Mouse (Mus musculus) MEL-GATA-1-ER (cell line): ENCODE data around the gene Krt39.

Experiments used
- DNase-seq: peaks from one replicate; pipeline ENCODE4 v3.0.0-alpha.2; 2012; ENCODE audit warnings: low read depth; ENCODE audit errors: extremely low read depth

The Krt39 gene

DNA sequence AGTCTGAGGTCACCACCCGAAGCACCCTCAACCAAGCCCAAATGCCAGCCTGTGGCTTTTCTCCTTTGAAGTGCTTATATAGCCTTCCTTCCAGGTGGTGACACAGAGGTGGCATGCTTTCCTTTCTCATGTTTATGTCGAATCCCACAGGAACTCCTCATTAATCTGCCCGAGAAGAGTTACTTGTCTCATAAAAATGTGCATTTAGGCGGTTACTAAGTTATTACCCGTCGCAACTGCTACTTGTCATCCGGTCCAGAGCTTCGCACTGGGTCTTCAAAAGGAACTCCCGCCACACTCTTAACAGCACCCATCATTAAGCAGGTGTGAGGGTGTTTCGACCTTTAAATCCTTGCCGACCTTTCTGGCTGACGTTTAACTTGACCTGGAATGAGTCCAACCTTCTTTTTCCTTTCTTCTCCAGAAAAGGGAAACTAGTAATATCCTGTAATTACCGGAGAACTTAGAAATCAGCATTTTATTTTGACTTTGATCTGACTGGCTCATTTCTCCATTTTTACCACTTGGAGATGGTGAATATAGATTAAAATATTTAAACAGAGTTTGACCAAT lies at the start of gene Krt39:
Gene Krt39 (minus strand): TSS at position 51 of the 573 bp plus-strand sequence.
- DNase-seq, result no peak

DNA sequence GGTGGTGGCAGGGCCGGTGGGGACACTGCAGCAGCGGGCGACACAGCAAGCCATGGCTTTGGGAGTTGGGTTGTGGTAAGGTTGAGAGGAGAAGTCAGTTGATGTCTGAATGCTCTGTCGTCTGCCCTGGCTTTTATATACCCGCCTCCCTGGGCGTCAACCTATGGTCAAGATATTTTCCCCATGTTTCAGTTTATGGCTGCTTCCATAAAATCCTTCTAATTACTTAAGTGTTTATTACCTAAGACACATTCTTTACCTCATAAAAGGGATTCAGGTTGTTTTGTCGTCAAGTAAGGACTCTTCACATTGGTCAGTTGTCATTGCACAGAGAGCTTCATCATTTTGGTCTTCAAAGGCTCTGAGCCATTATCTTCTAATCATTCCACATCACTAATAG lies 45.4 kb upstream of the Krt39 start, which contains the start of gene Krtap3-1:
Gene Krtap3-1 (minus strand): TSS at position 101 of the 400 bp plus-strand sequence.
- DNase-seq, result no peak

DNA sequence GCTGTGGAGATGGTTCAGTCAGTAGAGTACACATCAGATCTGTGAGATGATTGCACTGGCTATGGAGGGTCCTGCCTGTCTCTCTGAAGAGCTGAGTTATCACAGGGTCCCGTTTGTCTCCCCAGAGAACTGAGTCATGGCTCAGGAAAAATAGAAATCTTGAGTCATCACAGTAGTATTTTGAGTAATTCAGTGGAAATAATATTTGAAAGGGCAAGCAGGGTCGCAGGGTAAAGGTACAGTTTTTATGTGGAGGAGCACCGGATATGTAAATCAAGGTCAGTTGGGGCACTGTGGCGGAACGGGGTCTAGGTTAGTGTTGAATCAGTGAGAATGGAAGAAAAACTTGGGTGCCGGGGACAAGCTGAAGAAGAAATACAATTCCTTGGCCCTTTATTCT lies 41.4 kb upstream of the Krt39 start:
- no peak for DNase-seq

DNA sequence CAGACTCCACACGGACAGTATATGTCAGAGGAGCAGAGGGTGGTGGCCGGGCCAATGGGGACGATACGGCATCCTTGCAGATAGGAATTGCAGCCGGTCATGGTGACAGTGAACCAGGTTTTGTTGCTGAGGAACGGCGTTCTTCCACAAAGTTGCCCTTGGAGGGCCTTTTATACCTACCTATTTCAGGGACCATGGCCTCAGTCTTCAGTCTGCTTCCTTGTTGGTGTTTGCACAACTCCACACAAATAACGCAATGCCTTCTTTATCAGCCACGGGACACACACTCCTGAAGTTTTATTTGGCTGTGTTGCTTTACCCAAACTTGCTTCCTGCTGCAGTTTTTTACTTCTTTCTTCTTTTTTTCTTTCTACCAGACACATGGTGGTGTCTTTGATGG lies 38.2 kb upstream of the Krt39 start, which contains the start of gene Gm11939:
Gene Gm11939 (minus strand): TSS at position 101 of the 400 bp plus-strand sequence.
- DNase-seq, result no peak

DNA sequence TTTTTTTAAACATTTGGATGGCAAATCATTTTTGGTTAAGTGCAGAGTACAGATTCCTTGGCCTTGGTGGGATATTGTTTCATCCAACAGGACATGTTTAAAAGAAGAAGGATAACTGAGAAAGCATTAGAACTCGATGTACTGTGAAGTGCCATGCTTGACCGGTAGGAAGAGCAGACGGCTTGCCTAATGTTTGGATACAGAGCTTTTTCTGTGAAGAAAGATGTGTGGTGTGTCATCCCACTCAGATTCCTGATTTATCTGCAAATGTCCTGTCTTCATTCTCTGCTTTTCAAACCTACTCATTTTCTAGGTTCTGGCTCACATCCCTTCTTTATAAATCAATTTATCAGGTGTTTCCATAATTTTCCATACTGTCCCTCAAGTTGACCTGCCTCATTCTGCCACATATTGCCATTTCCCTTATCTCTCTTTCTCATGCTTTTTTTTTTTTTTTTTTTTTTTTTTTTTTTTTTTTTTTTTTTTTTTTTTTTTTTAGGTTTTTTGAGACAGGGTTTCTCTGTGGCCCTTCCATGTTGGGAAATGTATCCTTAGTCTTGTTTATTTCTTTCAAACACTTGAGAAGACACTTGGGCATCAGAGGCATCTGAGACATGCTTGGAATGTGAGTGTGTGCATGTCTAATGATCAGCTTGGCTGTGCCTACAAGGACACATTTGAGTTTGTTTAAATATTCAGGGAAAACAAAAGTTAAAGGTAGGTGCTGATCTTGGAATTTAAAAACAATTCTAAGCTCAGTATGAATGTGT lies 37.0 kb upstream of the Krt39 start:
- no peak for DNase-seq

DNA sequence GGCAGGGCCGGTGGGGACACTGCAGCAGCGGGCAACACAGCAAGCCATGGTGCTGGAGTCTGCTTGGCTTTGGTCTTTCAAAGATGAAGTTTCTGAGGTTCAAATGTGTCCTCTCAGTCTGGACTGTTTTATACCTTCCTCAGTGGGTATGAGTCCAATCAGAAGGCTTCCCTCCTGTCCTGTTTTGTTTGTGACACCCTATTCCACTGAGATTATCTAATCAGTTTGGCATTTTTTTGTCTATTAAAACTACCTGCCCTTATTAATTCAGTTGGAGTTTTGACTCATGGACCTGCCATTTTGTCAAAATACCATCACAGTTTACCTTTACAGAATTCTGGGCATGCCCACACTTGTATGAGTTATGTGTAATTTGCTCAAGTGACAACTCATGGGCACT lies 35.6 kb upstream of the Krt39 start, which contains the start of gene Krtap3-2:
Gene Krtap3-2 (minus strand): TSS at position 101 of the 400 bp plus-strand sequence.
- no peak for DNase-seq

DNA sequence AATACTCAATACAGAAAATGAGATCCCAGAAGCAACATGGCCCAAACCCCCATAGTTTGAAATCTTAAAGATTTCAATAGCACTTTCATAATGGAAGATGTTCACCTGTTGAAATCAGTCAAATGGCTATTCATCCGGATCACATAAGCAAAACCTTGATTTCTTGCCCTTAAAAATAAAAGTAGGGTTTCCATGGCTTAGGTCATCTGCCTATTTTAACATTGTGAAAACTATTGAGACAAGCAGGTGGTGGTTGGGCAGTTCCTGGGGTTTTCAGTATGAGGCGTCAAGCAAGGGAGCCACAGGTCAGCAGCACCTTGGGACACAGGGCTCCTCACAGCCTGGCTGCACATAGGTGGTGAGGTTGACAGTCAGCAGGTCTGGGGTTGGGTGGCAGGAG lies 35.1 kb upstream of the Krt39 start:
- no peak for DNase-seq

DNA sequence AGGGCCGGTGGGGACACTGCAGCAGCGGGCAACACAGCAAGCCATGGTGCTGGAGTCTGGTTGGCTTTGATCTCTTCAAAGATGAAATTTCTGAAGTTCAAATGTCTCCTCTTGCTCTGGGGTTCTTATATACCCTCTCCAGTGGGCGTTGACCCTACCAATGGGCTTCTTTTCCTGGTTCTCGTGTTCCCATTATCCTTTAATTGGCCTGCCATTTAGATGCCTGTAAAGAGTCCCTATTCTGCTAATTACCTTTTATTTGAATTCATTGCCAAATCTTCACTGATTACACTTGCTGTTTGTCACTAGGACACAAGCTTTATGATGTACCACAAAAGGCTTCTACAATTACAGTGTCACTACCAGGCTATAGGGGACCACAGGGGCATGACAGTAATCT lies 29.6 kb upstream of the Krt39 start, which contains the start of gene Krtap3-3:
Gene Krtap3-3 (minus strand): TSS at position 101 of the 400 bp plus-strand sequence.
- no peak for DNase-seq

DNA sequence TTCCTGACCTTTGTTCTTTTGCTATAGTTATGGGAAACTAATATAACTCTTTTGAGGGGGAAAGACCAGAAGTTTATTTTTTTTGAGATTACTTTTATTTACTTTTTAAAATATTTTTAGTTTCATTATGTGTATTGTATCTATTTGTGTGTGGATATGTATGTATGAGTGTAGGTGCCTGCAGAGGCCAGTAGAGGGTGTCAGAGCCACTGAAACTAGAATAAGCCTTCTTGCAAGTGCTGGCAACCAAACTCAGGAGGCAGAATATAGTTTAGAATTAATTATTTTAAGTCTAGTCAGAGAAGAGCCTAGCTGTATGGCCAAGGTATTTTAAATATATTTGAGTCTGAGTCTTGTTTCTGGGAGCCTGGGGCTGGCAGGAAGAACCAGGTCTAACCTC lies 26.8 kb upstream of the Krt39 start:
- no peak for DNase-seq

DNA sequence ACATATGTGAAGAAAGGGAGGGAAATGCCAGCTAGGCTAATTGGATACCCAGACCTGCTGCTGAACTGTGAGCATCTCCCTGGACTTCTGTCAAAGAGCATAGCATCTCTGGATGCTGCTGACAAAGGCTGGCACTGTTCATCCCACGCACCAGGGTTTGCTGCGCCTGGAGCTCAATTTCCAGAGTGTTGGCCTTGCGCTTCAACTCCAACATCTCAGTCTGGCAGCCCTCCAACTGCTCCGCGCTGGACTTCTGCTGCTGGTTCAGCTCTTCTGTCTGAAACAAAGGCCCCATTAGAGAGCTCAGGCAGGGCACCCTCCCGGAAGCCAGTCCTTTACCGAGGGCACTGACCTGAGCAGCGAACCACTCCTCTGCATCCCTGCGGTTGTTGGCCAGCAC lies 18.6 kb upstream of the Krt39 start:
- DNase-seq, result no peak

DNA sequence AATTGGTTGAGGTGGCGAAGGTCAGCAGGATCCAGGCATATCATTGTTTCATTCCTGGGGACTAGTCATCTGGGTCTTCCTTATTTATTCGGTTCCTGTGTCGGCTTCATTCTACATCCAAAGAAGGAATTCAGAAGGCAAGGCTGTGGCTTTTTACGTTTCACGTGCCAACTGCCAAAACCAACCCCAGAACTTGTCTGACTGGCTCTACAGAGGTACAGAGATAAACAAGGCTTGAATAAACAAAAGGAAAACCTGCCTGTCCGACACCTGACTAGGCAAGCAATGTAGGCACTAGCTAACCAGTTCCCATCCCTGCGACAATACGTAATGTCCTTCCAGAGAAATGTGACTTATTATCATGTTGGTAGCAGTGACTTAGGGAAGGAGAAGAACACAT lies 7.0 kb downstream of the Krt39 start:
- no peak for DNase-seq

DNA sequence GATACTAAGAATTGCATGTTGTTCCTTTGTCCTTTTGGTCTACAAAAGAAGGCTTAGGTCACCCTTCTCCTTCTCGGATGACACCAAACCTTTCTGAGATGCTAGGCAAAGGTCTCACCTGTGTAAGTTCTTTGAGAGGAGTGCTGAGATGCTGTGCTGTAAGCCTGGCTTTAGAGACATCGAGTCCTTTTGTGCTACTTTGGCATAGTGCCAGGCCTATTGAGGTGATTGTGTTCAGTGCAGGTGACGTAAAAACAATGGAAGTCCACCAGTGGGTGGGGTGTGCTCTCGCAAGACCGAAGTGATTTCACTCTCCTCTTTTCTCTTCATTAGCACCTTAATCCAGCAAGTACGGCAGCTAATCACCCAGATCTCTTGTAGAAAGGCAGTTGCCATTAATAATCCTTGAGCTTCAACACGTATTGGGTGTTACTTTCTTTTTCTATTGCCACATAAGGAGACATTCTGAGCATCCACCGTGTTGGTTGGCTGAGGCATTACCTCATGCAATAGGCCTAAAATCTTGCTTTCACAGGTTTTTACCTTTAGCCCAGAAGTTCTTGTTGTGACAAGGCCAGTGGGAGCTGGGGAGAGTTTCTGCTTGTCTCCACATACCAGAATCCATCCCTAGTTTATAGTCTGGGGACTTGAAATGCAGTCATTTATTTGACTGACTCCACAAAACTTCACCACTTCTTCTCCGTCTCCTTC lies 20.9 kb downstream of the Krt39 start:
- DNase-seq, result no peak

DNA sequence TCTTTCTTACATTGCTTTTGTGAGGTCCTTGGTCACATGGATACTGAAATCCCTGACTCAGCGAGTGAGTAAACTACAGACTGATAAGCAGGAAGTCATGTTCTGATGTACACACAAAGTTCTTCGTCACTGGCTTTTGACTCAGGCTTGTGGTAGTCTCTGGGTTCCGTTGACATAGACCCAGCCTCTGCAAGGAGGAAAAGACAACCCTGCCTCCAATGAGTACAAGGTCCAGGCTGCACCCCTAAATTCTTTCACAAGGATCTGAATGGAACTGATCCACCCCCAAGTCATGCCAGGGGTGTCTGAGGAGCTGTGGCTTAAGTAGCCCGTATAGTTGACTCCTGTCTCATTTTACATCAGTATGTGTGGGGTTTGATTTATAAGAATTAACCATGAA lies 24.7 kb downstream of the Krt39 start:
- no peak for DNase-seq

DNA sequence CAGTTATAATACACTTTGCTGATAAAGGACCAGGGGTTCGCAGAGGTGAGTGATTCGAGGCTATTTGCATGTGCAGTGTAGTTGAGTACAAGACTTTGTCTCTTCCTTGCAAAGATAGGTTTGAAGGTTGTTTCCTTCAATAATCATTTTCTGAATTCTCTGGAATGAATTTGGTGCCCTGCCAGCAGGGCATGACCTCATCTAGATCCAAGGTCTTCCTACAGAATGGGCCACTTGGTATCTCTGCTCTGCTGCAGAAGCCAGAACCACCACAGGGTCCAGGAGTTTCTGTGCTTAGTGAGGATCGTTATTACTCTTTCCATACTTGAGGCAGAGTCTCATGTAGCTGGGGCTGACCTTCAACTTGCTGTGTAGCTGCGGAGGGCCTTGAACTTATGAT lies 26.4 kb downstream of the Krt39 start:
- no peak for DNase-seq

DNA sequence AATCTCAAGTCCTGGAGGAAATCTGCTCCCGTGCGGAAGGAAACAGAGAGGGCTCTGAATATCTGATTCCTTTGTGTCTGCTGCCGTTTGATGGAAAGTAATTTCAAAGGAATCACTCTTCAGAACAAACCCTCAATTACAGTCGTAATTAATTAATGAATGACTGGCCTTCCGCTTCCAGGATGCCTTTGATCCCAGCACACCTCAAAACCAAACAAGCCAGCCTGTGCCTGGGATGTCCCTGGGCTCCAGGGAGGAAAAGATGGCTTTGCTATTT lies 27.6 kb downstream of the Krt39 start:
- DNase-seq, result no peak

DNA sequence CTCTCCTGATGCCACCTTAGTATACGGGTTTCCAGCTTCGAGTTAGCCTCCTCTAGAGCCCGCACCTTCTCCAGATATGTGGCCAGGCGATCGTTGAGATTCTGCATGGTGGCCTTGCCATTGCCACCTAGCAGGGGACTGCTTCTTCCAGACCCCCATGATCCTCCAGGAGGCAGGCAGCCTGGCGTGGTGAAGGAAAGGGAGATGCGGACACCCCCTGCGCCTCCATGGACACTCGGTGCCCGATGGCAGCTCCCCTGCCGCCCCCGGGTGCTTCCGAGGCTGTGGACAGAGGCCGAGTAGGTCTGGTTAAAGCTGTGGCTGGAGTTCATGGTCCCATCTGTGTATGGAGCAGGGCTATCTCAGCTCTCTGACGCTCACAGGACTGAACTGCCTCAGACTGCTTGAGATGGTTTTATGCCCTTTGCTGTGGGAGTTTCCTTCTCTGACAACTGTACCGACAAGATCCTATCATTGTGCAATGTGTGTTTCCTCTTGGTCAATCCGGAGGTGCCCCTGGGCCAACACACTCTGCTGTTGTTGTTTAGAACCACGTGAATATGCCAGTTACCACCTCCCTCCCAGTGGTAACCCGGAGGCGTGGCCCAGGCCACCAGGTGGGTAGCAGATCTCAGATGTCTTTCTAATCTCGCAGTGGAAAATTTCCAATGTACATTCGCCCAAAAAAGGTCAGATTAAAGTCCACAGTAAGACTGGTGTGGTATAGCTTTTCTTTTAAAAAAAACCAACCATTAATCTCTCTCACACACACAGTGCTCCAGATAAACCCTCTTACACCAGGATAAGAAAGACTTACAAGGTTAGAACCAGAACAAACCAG lies 28.2 kb downstream of the Krt39 start, which contains the start of gene Krt23:
Gene Krt23 (minus strand): TSS at position 405 of the 841 bp plus-strand sequence.
- DNase-seq, result no peak

DNA sequence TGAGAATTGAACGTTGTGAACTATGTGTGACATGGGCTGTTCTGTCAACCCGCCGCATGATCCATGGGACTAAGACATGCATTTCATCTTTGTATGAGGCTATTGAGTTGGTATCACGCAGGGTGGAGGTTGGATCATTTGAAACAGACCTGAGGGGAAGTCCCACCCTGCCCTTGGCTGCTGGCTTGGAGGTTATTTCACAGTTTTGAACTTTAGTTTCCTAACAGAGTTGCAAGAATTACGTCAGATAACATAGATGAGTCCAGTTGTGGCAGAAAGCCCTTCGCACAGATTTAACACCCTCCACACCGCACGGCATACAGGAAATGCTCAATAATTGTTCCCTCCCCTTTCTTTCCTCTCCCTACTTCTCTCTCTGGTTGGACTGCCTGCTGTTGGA lies 30.1 kb downstream of the Krt39 start:
- DNase-seq, result no peak

DNA sequence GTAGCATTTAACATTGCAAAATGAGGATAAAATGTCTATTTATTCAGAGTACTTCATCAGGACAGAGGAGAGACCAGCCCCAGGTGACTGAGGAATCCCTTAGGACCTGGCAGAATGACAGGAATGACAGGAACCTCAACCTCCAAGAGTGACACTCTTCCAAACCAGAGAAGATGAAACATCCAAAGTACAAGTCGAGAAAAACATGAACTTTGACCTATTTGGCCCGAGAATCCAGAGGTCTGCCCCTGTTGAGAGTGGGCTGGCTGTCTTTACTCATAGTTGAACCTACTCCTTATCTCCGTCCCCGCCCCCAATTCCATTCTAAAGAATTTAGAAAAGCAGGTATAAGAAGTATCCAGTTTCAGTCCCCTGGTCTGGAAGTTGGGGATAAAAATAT lies 30.5 kb downstream of the Krt39 start:
- no peak for DNase-seq

DNA sequence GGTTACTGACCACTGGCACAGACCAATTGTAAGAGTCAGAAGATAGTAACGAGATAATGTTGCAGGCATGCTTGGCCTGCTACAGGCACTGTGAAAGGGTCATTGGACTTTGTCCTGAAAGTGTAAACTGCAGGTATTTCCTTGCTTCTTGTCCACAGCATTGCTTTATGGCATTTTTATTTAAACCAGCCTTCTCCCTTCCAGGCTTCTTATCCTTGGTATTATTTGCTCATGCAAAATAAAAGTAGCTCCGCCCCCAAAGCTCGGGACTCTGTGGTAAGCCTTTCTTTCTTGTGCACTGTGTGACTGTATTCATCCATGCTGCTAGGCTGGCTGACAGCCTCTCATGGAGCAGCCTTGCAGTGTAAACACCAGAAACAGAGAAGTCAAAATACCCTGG lies 31.9 kb downstream of the Krt39 start:
- DNase-seq, result no peak

DNA sequence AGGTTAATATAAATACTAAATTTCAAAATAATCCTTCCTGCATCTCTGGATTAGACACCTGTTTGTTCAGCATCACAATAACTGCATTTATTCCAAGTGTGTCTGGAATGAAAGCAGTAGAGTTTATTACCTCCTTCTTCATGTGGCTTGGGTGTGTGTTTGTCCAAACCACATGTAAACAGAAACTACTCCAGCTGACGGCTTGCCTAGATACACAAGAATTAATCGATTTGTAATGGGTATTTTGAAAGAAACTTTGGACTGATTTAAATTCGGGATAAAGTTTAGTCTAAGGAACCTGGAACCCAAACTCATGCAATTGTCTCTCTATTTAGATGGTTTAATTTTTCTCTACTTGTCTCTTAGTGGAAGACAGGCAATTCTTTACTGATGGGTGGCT lies 46.2 kb downstream of the Krt39 start:
- DNase-seq, result no peak

DNA sequence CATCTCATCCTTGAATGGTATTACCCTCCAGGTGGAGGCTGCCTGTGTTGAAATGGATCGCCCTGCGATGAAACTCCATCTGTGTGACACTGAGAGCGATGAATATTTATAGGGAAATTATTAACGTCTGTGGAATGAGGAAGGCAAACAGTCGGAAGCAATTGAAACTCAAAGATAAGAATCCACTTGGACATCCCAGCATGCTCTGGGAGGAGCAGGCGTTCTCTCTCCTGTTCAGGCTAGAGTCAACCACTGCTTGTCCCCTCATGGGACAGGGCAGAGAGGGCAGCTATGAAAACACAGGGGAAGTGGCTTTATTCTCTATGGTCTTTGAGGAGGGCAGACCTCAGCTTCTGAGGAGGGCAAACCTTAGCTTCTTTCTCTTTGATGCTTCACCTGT lies 47.7 kb downstream of the Krt39 start:
- DNase-seq, result no peak

DNA sequence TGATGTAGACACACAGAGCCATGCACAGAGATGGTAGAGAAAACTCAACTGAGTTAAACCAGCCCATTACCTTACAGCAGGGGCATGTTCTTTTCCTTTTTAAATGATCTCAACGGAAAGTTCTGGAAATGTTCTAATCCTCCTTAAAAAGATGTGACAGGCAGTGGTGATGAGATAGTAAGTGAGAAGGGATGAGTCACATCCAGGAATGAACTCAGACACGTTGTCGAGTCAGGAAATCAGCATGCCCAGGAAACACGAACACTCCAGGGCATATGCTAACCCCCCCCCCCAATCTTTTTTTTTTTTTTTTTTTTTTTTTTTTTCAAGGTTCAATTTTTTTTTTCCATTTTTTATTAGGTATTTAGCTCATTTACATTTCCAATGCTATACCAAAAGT lies 48.7 kb downstream of the Krt39 start:
- DNase-seq, result no peak
